Mouse (Mus musculus) myocyte (in vitro differentiated cells): ENCODE data around the gene Gypa. TPM values are rescaled to one million over a fixed set of nuclear protein-coding genes. Genes with fewer than 3 reads are reported as not detected.

Source experiments
- H3K27me3 ChIP-seq: one replicate; pipeline ENCODE4 v1.6.1; 2011; ENCODE audit not compliant: control insufficient read depth, insufficient read depth, insufficient read length
- H3K36me3 ChIP-seq: one replicate; pipeline ENCODE4 v1.6.1; 2011; ENCODE audit not compliant: control insufficient read depth, insufficient read depth
- H3K4me2 ChIP-seq: one replicate; pipeline ENCODE4 v1.6.1; 2011; ENCODE audit warnings: low read depth, control low read depth
- H3K4me3 ChIP-seq: one replicate; pipeline ENCODE4 v1.5.1; 2011; ENCODE audit warnings: mild to moderate bottlenecking, control low read depth, moderate library complexity
- H3K79me2 ChIP-seq: one replicate; pipeline ENCODE4 v1.6.1; 2011; ENCODE audit not compliant: control insufficient read depth, insufficient read depth
- H3ac ChIP-seq: one replicate; pipeline ENCODE4 v1.6.1; 2011; ENCODE audit not compliant: control insufficient read depth, insufficient read length
- CEBPB ChIP-seq: IDR thresholded peaks from 2 replicates; pipeline ENCODE4 v1.6.1; 2011; ENCODE audit warnings: mild to moderate bottlenecking, moderate library complexity; ENCODE audit not compliant: poor library complexity, insufficient read depth, severe bottlenecking
- E2F4 ChIP-seq: IDR thresholded peaks from one replicate; pipeline ENCODE4 v1.6.1; 2011; ENCODE audit warnings: mild to moderate bottlenecking, control low read depth, moderate library complexity; ENCODE audit not compliant: insufficient read depth
- MAX ChIP-seq: IDR thresholded peaks from one replicate; pipeline ENCODE4 v1.6.1; 2011; ENCODE audit warnings: low read depth, mild to moderate bottlenecking, control low read depth
- MYOD1 ChIP-seq, 3 experiments: IDR thresholded peaks; one replicate each; pipeline ENCODE4 v1.6.1; 2011; ENCODE audit warnings: control low read depth in 2 of 3, low read depth in 2 of 3, mild to moderate bottlenecking in 2 of 3, moderate library complexity in 1 of 3; ENCODE audit not compliant: insufficient read length in 2 of 3, control insufficient read depth in 1 of 3
- MYOG ChIP-seq, 3 experiments: IDR thresholded peaks; one replicate each; pipeline ENCODE4 v1.6.1; 2011; ENCODE audit warnings: control low read depth in 2 of 3, low read depth in 2 of 3, mild to moderate bottlenecking in 2 of 3; ENCODE audit not compliant: insufficient read length in 2 of 3, control insufficient read depth in 1 of 3, insufficient read depth in 1 of 3
- POLR2A ChIP-seq: IDR thresholded peaks from one replicate; pipeline ENCODE4 v1.6.1; 2011; ENCODE audit warnings: low read depth, mild to moderate bottlenecking, control low read depth, moderate library complexity; ENCODE audit not compliant: insufficient read length
- POLR2AphosphoS2 ChIP-seq: IDR thresholded peaks from one replicate; pipeline ENCODE4 v1.6.1; 2011; ENCODE audit warnings: low read depth, control low read depth; ENCODE audit not compliant: insufficient read length
- REST ChIP-seq: IDR thresholded peaks from one replicate; pipeline ENCODE4 v1.6.1; 2011; ENCODE audit warnings: mild to moderate bottlenecking, control low read depth, moderate library complexity; ENCODE audit not compliant: insufficient read depth, insufficient read length
- SRF ChIP-seq: IDR thresholded peaks from one replicate; pipeline ENCODE4 v1.6.1; 2011; ENCODE audit warnings: low read depth; ENCODE audit not compliant: control insufficient read depth, insufficient read length
- TCF12 ChIP-seq: IDR thresholded peaks from one replicate; pipeline ENCODE4 v1.6.1; 2011; ENCODE audit warnings: mild to moderate bottlenecking, control low read depth; ENCODE audit not compliant: poor library complexity, insufficient read depth, severe bottlenecking
- TCF3 ChIP-seq: IDR thresholded peaks from one replicate; pipeline ENCODE4 v1.6.1; 2011; ENCODE audit warnings: low read depth, control low read depth; ENCODE audit not compliant: insufficient read length
- USF1 ChIP-seq: IDR thresholded peaks from one replicate; pipeline ENCODE4 v1.6.1; 2011; ENCODE audit warnings: low read depth, mild to moderate bottlenecking, control low read depth, moderate library complexity
- polyA plus RNA-seq: library from polyadenylated mRNA; unstranded; fragments of >200 nt; fragmentation: generic; extraction: Trizol; gene quantifications from one replicate; pipeline ENCODE4 v1.2.1, GENCODE M21; 2012; ENCODE audit warnings: missing spikeins

Gene Gypa
- polyA plus RNA-seq, 1 experiment, result not detected

DNA sequence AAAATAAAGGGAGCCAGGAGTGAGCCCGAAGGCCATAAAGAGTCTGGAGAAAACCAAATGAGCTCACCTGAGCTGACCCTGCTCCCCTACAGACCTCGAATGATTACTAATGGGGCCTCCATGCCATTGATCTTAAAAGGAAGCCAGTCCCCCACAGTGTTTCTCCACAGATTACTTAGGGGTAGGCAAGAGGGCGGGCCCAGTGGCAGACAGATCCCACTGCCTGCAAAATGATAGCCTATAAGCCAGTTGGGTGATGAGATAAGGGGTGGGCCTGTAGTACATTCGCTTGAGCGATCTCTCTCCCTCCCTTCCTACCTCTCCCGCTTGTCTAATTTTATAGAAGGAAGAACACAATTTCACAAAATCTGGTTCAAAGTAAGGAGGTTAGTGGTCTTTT is 7.7 kb downstream of the Gypa start:
- H3K4me3 ChIP-seq, result no peak overlapping the region
- H3K79me2 ChIP-seq, result no peaks in the 10 kb centered on the region
- H3K27me3 ChIP-seq, result no peaks in the 10 kb centered on the region
- no peak overlapping the region for H3ac ChIP-seq
- no peak overlapping the region for H3K4me2 ChIP-seq
- no peak for TF ChIP-seq MYOG (IDR thresholded peaks at IDR 0.05; ENCODE audit: control insufficient read depth in 1 of 3, insufficient read depth in 1 of 3, insufficient read length in 2 of 3, low read depth in 2 of 3)
- TF ChIP-seq TCF3, result no peak
- no peak for TF ChIP-seq USF1
- no peak for TF ChIP-seq MYOD1 (IDR thresholded peaks at IDR 0.05; ENCODE audit: control insufficient read depth in 1 of 3, insufficient read length in 2 of 3, low read depth in 2 of 3)
- no peak for TF ChIP-seq CEBPB
- TF ChIP-seq MAX, result no peak
- TF ChIP-seq POLR2A, result no peak
- TF ChIP-seq POLR2AphosphoS2, result no peak
- TF ChIP-seq E2F4, result no peak
- H3K36me3 ChIP-seq, result no peaks in the 10 kb centered on the region

DNA sequence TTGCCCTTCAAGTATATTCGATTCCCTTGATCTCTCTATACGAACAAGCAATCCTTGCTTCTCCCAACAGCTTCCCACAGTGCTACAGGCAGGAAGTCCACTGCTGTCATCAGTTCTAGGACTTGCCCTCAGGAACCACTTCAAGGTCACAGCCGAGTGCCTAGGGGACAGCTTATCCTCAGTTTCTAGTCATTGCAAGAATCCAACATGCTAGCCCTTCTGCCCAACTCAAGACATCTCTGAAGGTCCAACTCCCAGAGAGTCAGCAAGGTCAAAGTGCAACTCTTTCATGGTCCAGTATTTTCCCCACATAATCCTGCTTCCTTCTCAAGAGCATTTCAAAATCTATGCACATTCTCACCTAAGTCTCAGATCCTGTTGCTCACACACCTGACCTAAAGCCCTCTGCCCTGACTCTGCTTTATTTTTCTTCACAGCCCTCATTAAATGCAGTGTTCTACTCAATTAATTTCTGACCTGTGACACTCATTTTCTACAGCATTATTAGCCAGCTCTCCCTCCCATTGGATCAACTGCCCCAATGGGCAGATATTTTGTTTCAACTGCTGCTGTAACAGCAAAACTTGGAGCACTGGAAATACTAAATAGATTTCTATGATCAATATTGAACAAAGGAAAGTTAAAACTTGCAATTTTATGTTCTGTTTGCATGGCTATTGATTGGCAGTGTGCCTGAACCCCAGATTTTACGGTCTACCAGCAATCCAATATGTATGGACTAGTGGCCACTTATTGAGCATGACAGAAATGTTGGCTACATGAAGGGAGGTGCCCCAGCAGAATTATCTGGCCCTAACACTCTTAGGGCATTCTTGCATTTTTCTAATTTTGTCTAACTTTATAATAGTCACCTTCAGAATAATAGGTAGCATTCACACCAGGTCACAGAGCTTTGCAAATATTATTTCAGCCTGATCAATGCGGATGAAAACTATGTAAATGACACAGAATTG is 33.1 kb downstream of the Gypa start:
- no peak overlapping the region for H3K4me3 ChIP-seq
- no peaks in the 10 kb centered on the region for H3K36me3 ChIP-seq
- H3K79me2 ChIP-seq, result no peaks in the 10 kb centered on the region
- no peak overlapping the region for H3ac ChIP-seq
- no peak for TF ChIP-seq E2F4
- no peak for TF ChIP-seq CEBPB
- TF ChIP-seq POLR2A, result no peak
- no peak for TF ChIP-seq USF1
- no peak for TF ChIP-seq POLR2AphosphoS2
- no peak for TF ChIP-seq TCF3
- TF ChIP-seq REST, result no peak
- no peak for TF ChIP-seq TCF12
- no peak for TF ChIP-seq SRF
- TF ChIP-seq MYOD1 (IDR thresholded peaks at IDR 0.05; ENCODE audit: control insufficient read depth in 1 of 3, insufficient read length in 2 of 3, low read depth in 2 of 3), result no peak
- TF ChIP-seq MYOG (IDR thresholded peaks at IDR 0.05; ENCODE audit: control insufficient read depth in 1 of 3, insufficient read depth in 1 of 3, insufficient read length in 2 of 3, low read depth in 2 of 3), result no peak
- no peak for TF ChIP-seq MAX
- no peak overlapping the region for H3K4me2 ChIP-seq
- no peaks in the 10 kb centered on the region for H3K27me3 ChIP-seq

DNA sequence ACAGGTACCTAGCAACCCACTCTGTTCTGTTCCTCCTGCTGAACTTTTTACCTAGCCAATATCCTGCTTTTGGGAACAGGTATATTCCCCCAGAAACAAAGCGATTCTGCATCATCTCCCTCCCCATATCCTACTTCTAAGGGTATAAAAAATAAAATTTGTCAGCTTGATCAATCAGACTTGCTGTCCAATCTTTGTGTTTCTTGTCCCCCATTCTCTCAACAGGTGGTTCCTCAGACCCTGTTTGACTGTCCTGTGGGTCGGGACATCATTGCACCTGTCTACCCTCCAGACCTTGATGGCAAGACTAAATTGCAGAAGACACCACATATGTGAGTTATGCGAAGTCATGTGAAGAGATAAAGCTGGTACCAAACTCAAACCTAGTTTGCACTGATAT is 48.3 kb downstream of the Gypa start:
- no peak for TF ChIP-seq TCF3
- TF ChIP-seq CEBPB, result no peak
- Histone ChIP-seq H3K4me3 (no peak overlapping the region), H3K36me3 (no peaks in the 10 kb centered on the region), H3ac (no peak overlapping the region), H3K27me3 (no peaks in the 10 kb centered on the region), H3K79me2 (no peaks in the 10 kb centered on the region), H3K4me2 (no peak overlapping the region)

DNA sequence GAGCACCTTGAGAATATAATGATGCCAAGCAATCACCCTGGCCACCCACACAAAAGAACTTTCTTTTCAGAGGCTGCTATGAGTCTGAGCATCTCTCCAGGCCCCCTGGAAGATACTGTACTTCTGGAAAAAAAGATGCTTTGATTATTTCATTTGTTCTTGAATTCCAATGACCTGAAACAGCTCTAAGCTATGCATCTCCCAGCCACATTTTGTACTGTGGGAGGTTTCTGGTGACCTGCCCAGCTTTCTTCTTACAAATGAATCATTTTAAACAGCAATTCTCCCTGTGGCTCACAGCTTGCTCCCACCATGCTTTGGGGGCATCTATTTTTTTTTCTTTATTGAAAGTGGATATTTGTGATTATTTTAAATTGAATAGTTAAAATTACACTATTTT is 56.9 kb downstream of the Gypa start:
- Histone ChIP-seq H3ac (no peak overlapping the region), H3K4me2 (no peak overlapping the region), H3K36me3 (no peaks in the 10 kb centered on the region), H3K79me2 (no peaks in the 10 kb centered on the region), H3K27me3 (no peaks in the 10 kb centered on the region), H3K4me3 (no peak overlapping the region)
- TF ChIP-seq POLR2A (no peak), TCF12 (no peak), REST (no peak), SRF (no peak), MYOD1 (IDR thresholded peaks at IDR 0.05; ENCODE audit: control insufficient read depth in 1 of 3, insufficient read length in 2 of 3, low read depth in 2 of 3) (no peak), MYOG (IDR thresholded peaks at IDR 0.05; ENCODE audit: control insufficient read depth in 1 of 3, insufficient read depth in 1 of 3, insufficient read length in 2 of 3, low read depth in 2 of 3) (no peak), USF1 (no peak), POLR2AphosphoS2 (no peak), E2F4 (no peak)

DNA sequence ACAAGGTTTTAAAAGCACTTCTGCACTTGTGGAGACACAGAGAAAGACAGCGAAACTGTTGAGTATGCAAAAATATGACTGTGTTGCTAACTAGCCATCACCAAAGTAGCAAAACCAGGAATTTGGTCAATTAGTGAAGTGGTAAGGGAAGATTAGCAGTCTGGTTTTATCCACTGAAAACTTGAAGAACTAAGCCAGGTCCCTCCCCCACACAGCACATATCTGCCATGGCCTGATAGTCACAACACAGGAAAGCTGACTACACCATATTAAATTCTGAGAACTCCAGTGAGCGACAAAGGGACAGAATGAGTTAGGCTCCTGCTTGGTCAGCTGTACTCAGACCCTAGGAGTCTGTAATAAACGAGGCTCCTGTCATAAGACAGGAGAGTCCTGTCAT is 57.7 kb downstream of the Gypa start:
- H3K36me3 ChIP-seq, result no peaks in the 10 kb centered on the region
- H3K27me3 ChIP-seq, result no peaks in the 10 kb centered on the region
- no peak overlapping the region for H3ac ChIP-seq
- H3K4me2 ChIP-seq, result no peak overlapping the region
- no peaks in the 10 kb centered on the region for H3K79me2 ChIP-seq
- TF ChIP-seq TCF12 (no peak), CEBPB (no peak), MYOG (IDR thresholded peaks at IDR 0.05; ENCODE audit: control insufficient read depth in 1 of 3, insufficient read depth in 1 of 3, insufficient read length in 2 of 3, low read depth in 2 of 3) (no peak), MAX (no peak), MYOD1 (IDR thresholded peaks at IDR 0.05; ENCODE audit: control insufficient read depth in 1 of 3, insufficient read length in 2 of 3, low read depth in 2 of 3) (no peak), POLR2AphosphoS2 (no peak), TCF3 (no peak), SRF (no peak), POLR2A (no peak), E2F4 (no peak), REST (no peak), USF1 (no peak)
- no peak overlapping the region for H3K4me3 ChIP-seq
